Mouse (Mus musculus) heart, embryonic 15.5 days (tissue): ENCODE results near the gene Dtx1. TPM values are rescaled to one million over a fixed set of nuclear protein-coding genes. Genes with fewer than 3 reads are reported as not detected.

Experiments used
- ATAC-seq: fragments of 200-750 bp; cut with Nextera tagmentation; replicated peaks from 2 replicates; pipeline ENCODE4 v1.8.0; 2017; ENCODE audit warnings: low read depth, moderate TSS enrichment; ENCODE audit not compliant: insufficient number of reproducible peaks, insufficient read depth, low FRiP score
- H3K27ac ChIP-seq: fragments of 300-500 bp; sonication (generic); 2 replicates; pipeline ENCODE4 v1.5.1; 2015; ENCODE audit warnings: mild to moderate bottlenecking, inconsistent platforms
- H3K27me3 ChIP-seq: fragments of 300-500 bp; sonication (generic); 2 replicates; pipeline ENCODE4 v1.6.1; 2015; ENCODE audit warnings: inconsistent platforms
- H3K36me3 ChIP-seq: fragments of 300-500 bp; sonication (generic); 2 replicates; pipeline ENCODE4 v1.6.1; 2015; ENCODE audit warnings: mild to moderate bottlenecking, inconsistent platforms
- H3K4me1 ChIP-seq: fragments of 300-500 bp; sonication (generic); replicated peaks from 2 replicates; pipeline ENCODE4 v1.6.1; 2015; ENCODE audit warnings: inconsistent platforms
- H3K4me2 ChIP-seq: fragments of 300-500 bp; sonication (generic); 2 replicates; pipeline ENCODE4 v1.6.1; 2015; ENCODE audit warnings: inconsistent platforms, mild to moderate bottlenecking, moderate library complexity
- H3K4me3 ChIP-seq: fragments of 300-500 bp; sonication (generic); 2 replicates; pipeline ENCODE4 v1.5.1; 2015; ENCODE audit warnings: mild to moderate bottlenecking, inconsistent platforms
- H3K9ac ChIP-seq: fragments of 300-500 bp; sonication (generic); 2 replicates; pipeline ENCODE4 v1.6.1; 2015; ENCODE audit warnings: mild to moderate bottlenecking, inconsistent platforms
- H3K9me3 ChIP-seq: fragments of 300-500 bp; sonication (generic); replicated peaks from 2 replicates; pipeline ENCODE4 v1.6.1; 2016; ENCODE audit warnings: inconsistent platforms
- WGBS: fragments of 180-500 bp; shearing (Covaris S2); methylation state at CpG from one replicate; pipeline ENCODE4 v1.1.7; 2015; ENCODE audit warnings: mixed read lengths; 5-methylcytosine and 5-hydroxymethylcytosine counted together
- polyA plus RNA-seq: library from polyadenylated mRNA; unstranded; fragments of >200 nt; fragmentation: Nextera tagmentation; extraction: Ambion mirVana; gene quantifications from 2 replicates; pipeline ENCODE4 v1.2.1, GENCODE M21; 2015

Dtx1 gene
- 1.9 and 12.3 TPM in 2 replicates for polyA plus RNA-seq

- 33% methylated on average over 3 of the region's 3 CpGs for WGBS
- H3K4me3 ChIP-seq = peak within 1 kb of the TSS; percentile 46
Measured at GRCm38 (mm10) chr5:120711827-120712226, at the start of gene Dtx1. Dtx1 (minus strand) TSS chr5:120711927.

GRCm38 (mm10) chr5:120754215-120754614 lies 42.5 kb upstream of the Dtx1 start:
- Histone ChIP-seq H3K4me2 (no peak overlapping the region), H3K27me3 (no peaks in the 10 kb centered on the region), H3K27ac (no peak overlapping the region), H3K9me3 (no peaks in the 10 kb centered on the region), H3K9ac (no peak overlapping the region), H3K4me1 (no peaks in the 10 kb centered on the region), H3K36me3 (no peaks in the 10 kb centered on the region), H3K4me3 (no peak overlapping the region)
- ATAC-seq = no peak
- WGBS = 78% methylated on average over 4 of the region's 4 CpGs

More at GRCm38 (mm10) chr5:120711827-120712226, at the start of gene Dtx1:
- H3K27me3 ChIP-seq = peaks cover 87% of the 10 kb centered on the region
- H3K27ac ChIP-seq = no peak within 1 kb of the TSS
- no peaks in the 10 kb centered on the region for H3K36me3 ChIP-seq
- no peaks in the 10 kb centered on the region for H3K9me3 ChIP-seq
- peaks cover 23% of the 10 kb centered on the region for H3K4me1 ChIP-seq
- H3K9ac ChIP-seq = peak within 1 kb of the TSS; percentile 38
- no peak for ATAC-seq
- peak within 1 kb of the TSS; percentile 68 for H3K4me2 ChIP-seq

GRCm38 (mm10) chr5:120752786-120753185 lies 41.1 kb upstream of the Dtx1 start:
- WGBS = 70% methylated on average over 3 of the region's 3 CpGs
- Histone ChIP-seq H3K36me3 (no peaks in the 10 kb centered on the region), H3K27ac (no peak overlapping the region), H3K4me2 (no peak overlapping the region), H3K9ac (no peak overlapping the region), H3K4me3 (no peak overlapping the region), H3K9me3 (no peaks in the 10 kb centered on the region), H3K27me3 (no peaks in the 10 kb centered on the region), H3K4me1 (no peaks in the 10 kb centered on the region)
- no peak for ATAC-seq

GRCm38 (mm10) chr5:120751206-120751605 lies 39.5 kb upstream of the Dtx1 start:
- 65% methylated on average over 3 of the region's 3 CpGs for WGBS
- H3K9ac ChIP-seq = no peak overlapping the region
- peaks cover 7% of the 10 kb centered on the region; the same call in 1 of the 2 replicates for H3K27me3 ChIP-seq
- H3K36me3 ChIP-seq = no peaks in the 10 kb centered on the region
- no peak for ATAC-seq
- no peak overlapping the region for H3K4me3 ChIP-seq
- H3K4me1 ChIP-seq = no peaks in the 10 kb centered on the region
- H3K4me2 ChIP-seq = no peak overlapping the region
- no peaks in the 10 kb centered on the region for H3K9me3 ChIP-seq
- H3K27ac ChIP-seq = no peak overlapping the region

- Histone ChIP-seq H3K27me3 (peaks cover 14% of the 10 kb centered on the region), H3K4me2 (no peak within 1 kb of the TSS), H3K9me3 (no peaks in the 10 kb centered on the region), H3K36me3 (no peaks in the 10 kb centered on the region), H3K9ac (no peak within 1 kb of the TSS), H3K4me3 (no peak within 1 kb of the TSS), H3K27ac (no peak within 1 kb of the TSS), H3K4me1 (no peaks in the 10 kb centered on the region)
- WGBS = 52% methylated on average over 5 of the region's 5 CpGs
- no peak for ATAC-seq
Measured at GRCm38 (mm10) chr5:120749688-120750087, 38.0 kb upstream of the Dtx1 start, which contains the start of gene Oas2. Oas2 (minus strand) TSS chr5:120749853.

- Histone ChIP-seq H3K4me1 (no peaks in the 10 kb centered on the region), H3K9ac (no peak overlapping the region), H3K27ac (no peak overlapping the region), H3K9me3 (no peaks in the 10 kb centered on the region), H3K4me3 (no peak overlapping the region), H3K4me2 (no peak overlapping the region), H3K36me3 (no peaks in the 10 kb centered on the region), H3K27me3 (peaks cover 25% of the 10 kb centered on the region)
- WGBS = 16% methylated on average over 5 of the region's 5 CpGs
- no peak for ATAC-seq
Measured at GRCm38 (mm10) chr5:120746451-120746850, 34.7 kb upstream of the Dtx1 start.

GRCm38 (mm10) chr5:120742125-120742524 lies 30.4 kb upstream of the Dtx1 start:
- no peaks in the 10 kb centered on the region for H3K36me3 ChIP-seq
- no peak overlapping the region for H3K4me3 ChIP-seq
- H3K9ac ChIP-seq = no peak overlapping the region
- no peaks in the 10 kb centered on the region for H3K4me1 ChIP-seq
- no peaks in the 10 kb centered on the region for H3K9me3 ChIP-seq
- no peak overlapping the region for H3K27ac ChIP-seq
- H3K27me3 ChIP-seq = peaks cover 31% of the 10 kb centered on the region
- ATAC-seq = no peak
- WGBS = 36% methylated on average over 4 of the region's 4 CpGs
- H3K4me2 ChIP-seq = no peak overlapping the region

- Histone ChIP-seq H3K27me3 (0 out of 2 replicates have a peak, but pooled peaks cover 6% of the 10 kb centered on the region), H3K4me1 (no peaks in the 10 kb centered on the region), H3K36me3 (no peaks in the 10 kb centered on the region), H3K4me2 (no peak overlapping the region), H3K9me3 (no peaks in the 10 kb centered on the region), H3K4me3 (no peak overlapping the region), H3K27ac (no peak overlapping the region), H3K9ac (no peak overlapping the region)
- WGBS = 65% methylated on average over 14 of the region's 14 CpGs
- ATAC-seq = no peak
Measured at GRCm38 (mm10) chr5:120734380-120734990, 22.8 kb upstream of the Dtx1 start.

- H3K4me1 ChIP-seq = no peaks in the 10 kb centered on the region
- no peak overlapping the region for H3K27ac ChIP-seq
- H3K36me3 ChIP-seq = no peaks in the 10 kb centered on the region
- H3K27me3 ChIP-seq = 0 out of 2 replicates have a peak, but pooled peaks cover 3% of the 10 kb centered on the region
- H3K9me3 ChIP-seq = no peaks in the 10 kb centered on the region
- no peak for ATAC-seq
- H3K4me3 ChIP-seq = no peak overlapping the region
- 87% methylated on average over 3 of the region's 3 CpGs for WGBS
- H3K9ac ChIP-seq = no peak overlapping the region
- no peak overlapping the region for H3K4me2 ChIP-seq
Measured at GRCm38 (mm10) chr5:120733696-120734095, 22.0 kb upstream of the Dtx1 start.

- WGBS = 29% methylated on average over 1 of the region's 1 CpGs
- Histone ChIP-seq H3K27ac (no peak overlapping the region), H3K4me2 (no peak overlapping the region), H3K27me3 (0 out of 2 replicates have a peak, but pooled peaks cover 7% of the 10 kb centered on the region), H3K4me1 (no peaks in the 10 kb centered on the region), H3K36me3 (no peaks in the 10 kb centered on the region), H3K9ac (no peak overlapping the region), H3K4me3 (no peak overlapping the region), H3K9me3 (no peaks in the 10 kb centered on the region)
- ATAC-seq = no peak
Measured at GRCm38 (mm10) chr5:120732740-120733139, 21.0 kb upstream of the Dtx1 start.

- Histone ChIP-seq H3K4me1 (no peaks in the 10 kb centered on the region), H3K4me3 (no peak overlapping the region), H3K4me2 (no peak overlapping the region), H3K9me3 (no peaks in the 10 kb centered on the region), H3K9ac (no peak overlapping the region), H3K27ac (no peak overlapping the region), H3K27me3 (0 out of 2 replicates have a peak, but pooled peaks cover 7% of the 10 kb centered on the region), H3K36me3 (no peaks in the 10 kb centered on the region)
- WGBS = 58% methylated on average over 10 of the region's 10 CpGs
- no peak for ATAC-seq
Measured at GRCm38 (mm10) chr5:120729319-120729718, 17.6 kb upstream of the Dtx1 start.
